Mouse (Mus musculus): Measurements from ENCODE around the gene Zfp874b.

- TF ChIP-seq GATA1 (IDR thresholded peaks at IDR 0.05; ENCODE audit: low read length) (no peak), TAL1 (IDR thresholded peaks at IDR 0.05; ENCODE audit: low read length) (no peak)
Observed at GRCm38 (mm10) chr13:67481528-67481927, 2.5 kb downstream of the Zfp874b start.

All from erythroblast, embryonic 14.5 days (primary cell).